8 mouse cellular contexts compared by ENCODE assay signal in genomic region chr6:86371340-86371911, GRCm38 (mm10). TPM values are rescaled to one million over a fixed set of nuclear protein-coding genes. Genes with fewer than 3 reads are reported as not detected.
A peak's percentile ranks its signal among the peaks of the same experiment; 100 is the strongest.
DNase-seq lines count a peak whose midpoint lies in the region; ATAC-seq lines count a peak whose summit lies in the region.

No protein-coding gene starts in this region.

- no peaks in the 10 kb centered on the region for H3K9me3 ChIP-seq in hindbrain, embryonic 12.5 days (replicated peaks)

- H3K4me1 ChIP-seq in hindbrain, embryonic 12.5 days, result peaks cover 19% of the 10 kb centered on the region

- peak overlapping the region; percentile 76 for H3K9ac ChIP-seq in hindbrain, embryonic 12.5 days

- H3K36me3 ChIP-seq in hindbrain, embryonic 12.5 days, result peaks cover 20% of the 10 kb centered on the region

- peak; percentile 98 for DNase-seq in MN1 (ENCODE audit: low spot score)
- peak; percentile 97 for DNase-seq in cerebellum, adult 9-10 months
- peak; percentile 96 to 98 for DNase-seq in frontal cortex, adult 2 months (ENCODE audit: extremely low spot score in 1 of 2, low spot score in 1 of 2)
- peak; percentile 95 to 98 for DNase-seq in layer of hippocampus, postnatal 14 days (ENCODE audit: low spot score in 2 of 2)
- DNase-seq in lung, postnatal 14 days, result peak; percentile 96
- DNase-seq in retina, adult 2 months (ENCODE audit: low read depth, low spot score), result peak; percentile 90
- DNase-seq in thymus, postnatal 36 days, result peak; percentile 92 to 94

- H3K27ac ChIP-seq in hindbrain, embryonic 12.5 days, result peak overlapping the region; percentile 85

- H3K4me3 ChIP-seq in hindbrain, embryonic 12.5 days, result peak overlapping the region; percentile 71

- H3K4me2 ChIP-seq in hindbrain, embryonic 12.5 days (replicated peaks), result peak overlapping the region; percentile 91

- H3K27me3 ChIP-seq in hindbrain, embryonic 12.5 days, result no peaks in the 10 kb centered on the region

- peak; percentile 97 for ATAC-seq in hindbrain, embryonic 12.5 days (ENCODE audit: low FRiP score)

- WGBS in hindbrain, embryonic 12.5 days, result under 1% methylated on average over 50 of the region's 50 CpGs

RNA-seq across cellular contexts. Expression of gene Snrpg, which starts 0.3 kb away (rescaled TPM):
- polyA plus RNA-seq in frontal cortex, adult 2 months (2012; rRNA removed), result 62.4 and 65.0 TPM in 2 replicates
- polyA plus RNA-seq in hindbrain, embryonic 12.5 days (2016; fragmentation: Nextera tagmentation; extraction: Ambion mirVana), result 394 and 521 TPM in 2 replicates
- 10 to 100 TPM; 77.9 to 92.1 TPM for total RNA-seq in layer of hippocampus, postnatal 14 days (2021)

RNA-seq across cellular contexts. Expression of gene Fam136a, which starts 6.0 kb away (rescaled TPM):
- 25.9 and 33.8 TPM in 2 replicates for polyA plus RNA-seq in frontal cortex, adult 2 months (2012; rRNA removed)
- polyA plus RNA-seq in hindbrain, embryonic 12.5 days (2016; fragmentation: Nextera tagmentation; extraction: Ambion mirVana), result 107 and 116 TPM in 2 replicates
- total RNA-seq in layer of hippocampus, postnatal 14 days (2021), result 10 to 100 TPM; 31.3 to 35.0 TPM

RNA-seq across cellular contexts. Expression of gene Pcyox1, which starts 25.5 kb away (rescaled TPM):
- polyA plus RNA-seq in frontal cortex, adult 2 months (2012; rRNA removed), result 57.1 and 69.2 TPM in 2 replicates
- 123 and 125 TPM in 2 replicates for polyA plus RNA-seq in hindbrain, embryonic 12.5 days (2016; fragmentation: Nextera tagmentation; extraction: Ambion mirVana)
- total RNA-seq in layer of hippocampus, postnatal 14 days (2021), result 100 to 1,000 TPM; 113 to 130 TPM

RNA-seq across cellular contexts. Expression of gene Tia1, which starts 32.6 kb away (rescaled TPM):
- polyA plus RNA-seq in frontal cortex, adult 2 months (2012; rRNA removed), result 163 and 204 TPM in 2 replicates
- 349 and 355 TPM in 2 replicates for polyA plus RNA-seq in hindbrain, embryonic 12.5 days (2016; fragmentation: Nextera tagmentation; extraction: Ambion mirVana)
- total RNA-seq in layer of hippocampus, postnatal 14 days (2021), result 100 to 1,000 TPM; 135 to 147 TPM

RNA-seq across cellular contexts. Expression of gene Gm44790, which starts 55.0 kb away (rescaled TPM):
- 0.82 and 1.1 TPM in 2 replicates for polyA plus RNA-seq in frontal cortex, adult 2 months (2012; rRNA removed)
- polyA plus RNA-seq in hindbrain, embryonic 12.5 days (2016; fragmentation: Nextera tagmentation; extraction: Ambion mirVana), result not detected in 2 replicates
- under 1 TPM in 1 of 2 experiments, not detected in 1; 0.90 TPM for total RNA-seq in layer of hippocampus, postnatal 14 days (2021)

Comparison
In these comparisons a context has a peak if more than half of its experiments do, and no peak if none do; other contexts are left out.
1. Peak in every context shown above with its lines: DNase-seq, ATAC-seq, H3K4me3 ChIP-seq and H3K27ac ChIP-seq.